Mouse (Mus musculus) CD4-positive, CD25-positive, alpha-beta regulatory T cell, adult 2 months (primary cell): ENCODE measurements at regions not wholly inside any gene's neighbourhood (a gene's known extent, or its start where the extent isn't known, plus 50 kb on each side); places are given as distances from the start of the nearest gene placed in this dataset.

Source experiments
- DNase-seq: peaks from one replicate; pipeline ENCODE4 v3.0.0-alpha.2; 2012; ENCODE audit warnings: low read depth, low spot score

DNA sequence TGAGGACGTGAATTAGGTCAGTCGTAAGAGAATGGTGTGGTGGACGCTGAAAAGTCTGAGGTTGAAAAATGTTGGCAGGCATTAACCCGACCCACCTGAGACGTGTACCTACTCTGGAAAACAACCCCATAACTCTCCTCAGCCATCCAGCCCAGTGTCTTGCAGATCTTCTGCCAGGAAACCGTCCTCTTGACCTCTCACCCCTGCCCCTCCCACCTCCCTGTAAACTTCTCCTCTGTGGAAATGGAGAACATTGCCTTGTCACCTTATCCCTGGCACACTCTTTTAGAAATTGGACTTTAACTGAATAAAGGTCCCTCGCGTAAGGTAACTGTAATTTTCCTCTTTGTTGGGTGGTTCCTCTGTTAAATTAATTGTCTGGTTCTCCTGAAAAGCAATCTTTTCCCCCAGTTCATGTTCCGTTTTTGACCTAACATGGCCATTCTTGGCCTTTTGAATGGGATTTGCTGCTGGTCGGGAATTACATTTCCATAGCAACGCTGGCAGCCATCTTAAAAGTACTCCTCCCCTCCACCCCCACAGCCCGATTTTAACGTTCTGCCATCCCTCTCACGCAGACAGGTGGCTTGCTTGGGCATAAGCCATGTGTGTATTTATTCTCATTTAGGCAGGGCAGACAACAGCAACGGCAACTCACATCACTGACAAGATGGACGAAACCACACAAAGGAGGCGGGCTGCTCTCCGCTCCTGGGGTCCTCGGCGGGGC is 196.8 kb upstream of the 4931429L15Rik start:
- no peak for DNase-seq

DNA sequence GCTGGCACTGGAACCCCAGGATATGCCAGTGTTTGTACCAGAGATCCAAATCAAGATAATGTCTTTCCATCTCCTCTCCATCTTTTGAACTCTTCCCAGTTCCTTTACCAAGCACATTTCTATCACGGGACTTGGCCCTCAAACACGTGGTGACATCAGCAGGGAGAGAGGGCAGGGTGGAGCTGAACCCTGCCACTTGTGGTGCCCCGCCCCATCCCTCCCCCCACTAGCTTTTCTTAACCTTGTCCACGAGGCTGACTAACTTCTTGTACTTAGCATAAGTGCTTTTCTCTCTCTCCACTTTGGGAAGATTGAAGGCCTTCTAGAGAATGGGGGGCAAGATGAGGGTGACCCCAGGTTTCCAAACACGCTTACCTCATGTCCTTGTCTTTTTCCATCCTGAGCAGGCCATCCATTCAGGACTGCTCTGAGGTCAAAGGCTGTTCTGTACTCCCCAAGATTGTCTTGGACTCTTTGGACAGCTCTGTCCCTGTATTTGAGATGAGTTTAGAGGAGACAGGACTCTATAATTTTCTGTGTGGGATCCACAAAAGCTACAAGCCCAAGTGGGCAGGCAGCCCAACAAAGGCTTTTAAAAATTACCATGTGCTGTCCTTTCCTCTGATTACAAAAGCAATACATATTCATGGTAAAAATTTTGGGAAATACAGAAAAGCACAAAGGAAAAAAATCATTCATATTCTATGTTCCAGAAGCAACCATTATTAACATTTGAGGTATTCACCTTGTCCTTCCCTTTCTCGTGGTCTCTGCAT is 192.7 kb upstream of the 4931429L15Rik start:
- no peak for DNase-seq

DNA sequence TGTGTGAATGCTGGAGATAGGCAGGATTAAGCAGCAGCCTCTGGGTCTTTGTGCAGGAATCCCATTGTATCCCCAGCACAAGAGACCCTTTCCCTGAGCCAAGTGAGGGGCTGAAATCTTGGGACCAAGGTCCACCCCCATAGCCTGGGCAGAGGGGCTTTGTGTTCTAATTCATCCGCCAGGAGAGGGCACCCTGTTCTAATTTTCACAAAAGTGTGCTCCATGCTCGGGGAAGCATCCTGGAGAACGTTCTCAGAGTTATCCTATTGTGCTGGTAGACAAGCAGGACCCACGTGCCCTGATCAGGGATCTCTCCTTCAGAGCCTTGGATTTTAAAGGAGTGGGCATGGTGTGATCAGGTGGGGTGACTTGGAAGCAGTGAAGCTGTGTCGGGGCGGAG is 191.5 kb upstream of the 4931429L15Rik start:
- DNase-seq, result no peak

DNA sequence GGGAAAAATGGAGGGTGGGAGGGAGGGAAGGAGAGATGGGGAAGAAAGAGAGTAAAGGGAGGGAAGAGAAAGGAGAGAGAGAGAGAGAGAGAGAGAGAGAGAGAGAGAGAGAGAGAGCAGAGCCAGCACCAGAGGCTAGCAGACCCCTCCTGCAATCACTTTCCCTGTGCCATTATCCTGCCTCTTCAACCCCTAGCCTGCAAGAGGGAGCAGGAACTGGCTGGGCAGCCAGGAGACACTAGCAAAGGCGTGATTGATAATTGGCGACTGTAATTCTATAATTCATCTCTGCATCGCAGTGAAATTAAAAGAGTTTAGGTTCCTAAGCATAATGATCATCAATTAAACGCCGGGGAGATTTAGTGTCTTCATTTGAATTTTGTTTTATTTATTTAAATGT is 190.1 kb upstream of the 4931429L15Rik start:
- DNase-seq, result no peak

DNA sequence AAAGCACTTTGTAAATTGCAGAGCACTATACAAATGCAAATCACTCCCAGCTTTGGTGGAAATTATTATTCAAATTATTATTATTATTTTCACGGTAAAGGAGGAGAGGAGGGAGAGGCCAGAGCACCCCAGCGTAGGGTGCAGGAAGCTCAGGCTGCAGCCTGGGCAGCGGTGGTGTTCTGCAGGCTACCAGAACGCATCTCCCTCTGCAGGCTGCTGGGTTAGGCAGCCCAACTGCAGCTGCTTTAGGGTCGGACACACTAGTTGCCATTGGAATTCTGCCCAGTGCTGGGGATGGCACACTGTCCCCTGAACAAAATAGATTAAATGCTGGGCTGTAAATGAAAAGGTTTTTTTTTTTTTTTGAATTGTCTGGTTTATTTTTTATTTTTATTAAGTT is 189.7 kb upstream of the 4931429L15Rik start:
- DNase-seq, result no peak

DNA sequence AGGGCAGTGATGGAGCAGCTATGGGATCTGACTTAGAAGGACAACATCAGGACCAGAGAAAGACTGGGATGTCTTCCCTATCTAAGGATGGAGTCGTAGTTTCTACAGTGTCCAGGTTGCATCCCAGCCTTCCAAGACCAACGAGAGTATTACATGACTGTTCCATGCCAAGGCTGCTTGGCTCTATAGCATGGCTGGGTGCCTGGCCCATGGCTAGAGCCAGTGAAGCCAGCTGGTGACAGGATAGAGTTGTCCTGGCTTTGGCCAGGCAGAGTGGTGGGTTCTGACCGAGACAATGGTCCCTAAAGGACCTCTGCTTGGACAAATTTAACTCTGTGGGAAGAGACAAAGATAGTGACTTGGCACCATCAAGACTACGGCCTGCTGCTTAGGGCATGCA is 187.2 kb upstream of the 4931429L15Rik start:
- DNase-seq, result no peak

DNA sequence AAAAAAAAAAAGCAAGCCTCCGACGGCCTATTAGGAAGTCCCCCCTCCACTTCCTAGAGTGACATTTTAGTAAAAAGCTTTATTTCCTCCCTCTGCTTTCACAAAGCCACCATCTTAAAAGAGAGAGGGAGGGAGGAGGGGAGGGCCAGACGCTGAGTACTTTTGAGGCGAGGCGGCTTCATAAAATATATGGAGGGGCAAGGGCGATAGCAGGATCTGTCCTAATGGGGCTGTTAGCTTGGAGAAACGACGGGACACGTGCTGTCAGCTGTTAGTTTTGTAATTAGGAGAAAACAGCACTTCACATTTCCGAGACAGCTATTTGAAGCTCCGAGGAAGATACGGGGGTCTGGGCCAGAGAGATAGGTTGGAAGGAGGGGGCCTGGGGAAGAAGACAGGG is 184.8 kb upstream of the 4931429L15Rik start:
- DNase-seq, result no peak

DNA sequence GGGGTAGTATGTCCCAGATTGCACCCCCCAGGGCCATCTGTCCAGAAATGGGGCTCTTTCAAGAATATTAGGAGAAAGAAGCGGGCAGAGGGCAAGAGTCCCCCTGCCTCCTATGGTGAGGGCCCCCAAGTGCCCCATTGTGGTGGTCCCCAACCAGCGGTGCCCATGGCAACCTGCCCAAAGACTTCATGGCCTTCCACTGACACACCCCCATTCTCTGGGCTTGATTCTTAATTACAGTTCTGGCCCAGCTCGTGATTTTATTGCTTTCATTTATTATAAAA is 184.3 kb upstream of the 4931429L15Rik start:
- DNase-seq, result no peak

DNA sequence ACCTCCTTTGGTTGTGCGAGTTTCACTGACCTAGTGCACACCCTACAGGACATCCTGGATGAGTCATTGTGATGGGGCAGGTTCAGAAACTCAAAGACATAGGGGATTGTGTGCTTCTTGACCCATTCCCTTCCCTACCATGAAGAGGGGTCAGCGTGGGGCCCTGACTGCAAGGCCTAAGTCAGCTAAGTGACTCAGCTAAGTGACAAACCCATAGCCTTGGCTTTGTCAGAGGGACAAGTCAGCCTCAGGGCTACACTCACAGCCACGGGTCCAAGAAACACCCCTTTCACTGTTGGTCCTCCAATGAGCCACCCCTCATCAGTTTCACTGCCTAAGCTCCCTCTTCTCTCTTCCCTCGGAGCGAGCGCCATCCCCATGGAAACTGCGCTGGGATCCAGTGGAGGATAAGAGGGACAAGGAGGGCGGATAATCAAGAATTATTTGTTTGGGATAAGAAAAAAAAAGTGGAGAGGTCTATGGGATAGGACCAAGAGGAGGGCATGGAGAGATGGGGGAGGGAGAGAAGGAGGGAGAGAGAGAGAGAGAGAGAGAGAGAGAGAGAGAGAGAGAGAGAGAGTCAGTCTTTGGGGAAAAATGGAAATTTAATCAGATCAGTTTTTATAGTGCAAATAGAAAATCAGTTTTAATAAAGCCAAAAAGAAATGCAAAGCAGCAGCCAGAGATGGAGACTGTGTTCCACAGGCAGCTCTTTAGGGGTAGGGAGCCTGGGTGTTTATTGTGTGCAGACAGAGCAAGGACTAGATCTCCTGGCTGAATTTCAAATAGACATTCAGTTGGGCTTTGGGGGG is 183.7 kb upstream of the 4931429L15Rik start:
- DNase-seq, result no peak

DNA sequence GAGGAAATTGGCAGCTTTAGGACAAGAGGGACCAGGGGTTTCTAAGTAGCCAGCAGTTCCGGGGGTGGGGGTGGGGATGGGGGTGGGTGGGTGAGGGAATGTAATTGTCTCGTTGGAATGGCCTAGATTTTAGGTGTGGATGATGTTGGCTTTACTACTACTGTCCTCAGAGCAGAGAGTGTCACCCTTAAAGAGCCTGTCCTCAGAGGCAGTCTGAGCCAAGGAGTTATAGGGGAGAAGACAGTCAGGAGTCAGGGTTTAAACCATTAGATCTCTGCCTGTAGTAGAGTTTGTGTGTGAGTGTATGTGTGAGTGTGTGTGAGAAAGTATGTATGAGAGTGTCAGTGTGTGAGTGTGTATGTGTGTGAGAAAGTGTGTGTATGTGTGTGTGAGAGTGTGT is 179.6 kb upstream of the 4931429L15Rik start:
- no peak for DNase-seq

DNA sequence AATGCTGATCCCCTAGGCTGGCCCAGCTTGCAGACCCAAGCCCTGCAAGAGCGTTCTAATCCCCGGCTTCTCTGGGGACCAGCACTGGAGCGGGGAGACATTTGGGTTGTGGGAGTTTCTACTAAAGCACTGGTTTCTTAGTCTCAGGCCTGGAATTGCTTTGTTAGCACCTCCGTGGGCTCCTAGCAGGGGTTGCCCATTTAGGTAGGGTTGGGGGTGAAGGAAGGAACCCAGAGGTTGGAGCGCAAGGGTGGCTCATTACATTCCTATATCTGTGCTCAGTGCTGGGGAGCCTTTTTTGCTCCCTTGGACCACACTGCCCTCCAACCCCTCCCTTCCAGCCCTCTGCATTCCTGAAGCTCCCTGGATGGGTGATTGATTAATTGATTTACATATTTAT is 179.1 kb upstream of the 4931429L15Rik start:
- no peak for DNase-seq

DNA sequence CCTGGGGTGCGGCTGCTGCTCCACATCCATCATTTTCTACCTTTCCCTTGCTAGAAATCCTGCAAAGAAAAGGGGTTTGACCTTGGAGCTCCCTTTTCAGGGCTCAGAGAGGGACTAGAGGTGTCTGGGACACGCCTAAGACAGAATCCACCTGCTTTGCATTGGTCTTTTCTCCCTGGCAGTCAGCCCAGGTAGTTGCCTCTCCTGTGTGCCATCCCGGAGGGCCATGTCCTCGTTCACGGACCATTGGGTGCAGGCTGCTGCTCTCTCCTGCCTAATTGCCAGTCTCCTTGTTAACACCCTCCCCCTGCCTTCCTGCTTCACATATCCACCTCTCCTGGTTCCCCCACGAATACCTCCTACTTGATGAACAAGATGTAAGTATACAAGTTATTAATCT is 175.5 kb upstream of the 4931429L15Rik start:
- DNase-seq, result no peak

DNA sequence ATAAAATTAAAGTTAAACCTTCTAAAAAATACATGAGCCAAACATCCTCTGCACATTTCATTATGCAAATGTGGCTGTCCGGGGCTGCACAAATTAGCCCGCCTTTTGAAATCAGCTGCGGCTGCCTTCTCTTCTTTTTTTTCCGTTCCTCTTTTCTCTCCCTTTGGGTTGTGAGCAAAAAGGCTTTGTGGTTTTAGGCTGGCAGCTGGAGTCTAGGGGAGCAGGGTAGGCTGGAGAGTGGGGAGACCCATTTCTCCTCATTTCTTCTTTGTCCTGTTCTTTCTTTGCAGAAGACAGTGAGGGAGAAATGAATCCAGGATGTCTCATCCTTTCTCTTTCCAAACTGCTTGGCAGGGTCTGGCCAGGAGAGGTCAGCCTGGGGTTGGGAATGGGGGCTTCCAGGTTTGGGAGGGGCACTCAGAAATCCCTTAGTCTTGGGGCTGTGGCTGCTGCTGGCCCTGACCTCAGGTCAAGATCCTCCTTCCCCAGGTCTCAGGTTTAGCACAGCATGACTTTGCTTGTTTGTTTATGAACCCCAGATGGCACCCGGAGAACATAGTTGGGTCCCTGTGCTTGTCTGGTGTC is 163.2 kb upstream of the 4931429L15Rik start:
- no peak for DNase-seq

DNA sequence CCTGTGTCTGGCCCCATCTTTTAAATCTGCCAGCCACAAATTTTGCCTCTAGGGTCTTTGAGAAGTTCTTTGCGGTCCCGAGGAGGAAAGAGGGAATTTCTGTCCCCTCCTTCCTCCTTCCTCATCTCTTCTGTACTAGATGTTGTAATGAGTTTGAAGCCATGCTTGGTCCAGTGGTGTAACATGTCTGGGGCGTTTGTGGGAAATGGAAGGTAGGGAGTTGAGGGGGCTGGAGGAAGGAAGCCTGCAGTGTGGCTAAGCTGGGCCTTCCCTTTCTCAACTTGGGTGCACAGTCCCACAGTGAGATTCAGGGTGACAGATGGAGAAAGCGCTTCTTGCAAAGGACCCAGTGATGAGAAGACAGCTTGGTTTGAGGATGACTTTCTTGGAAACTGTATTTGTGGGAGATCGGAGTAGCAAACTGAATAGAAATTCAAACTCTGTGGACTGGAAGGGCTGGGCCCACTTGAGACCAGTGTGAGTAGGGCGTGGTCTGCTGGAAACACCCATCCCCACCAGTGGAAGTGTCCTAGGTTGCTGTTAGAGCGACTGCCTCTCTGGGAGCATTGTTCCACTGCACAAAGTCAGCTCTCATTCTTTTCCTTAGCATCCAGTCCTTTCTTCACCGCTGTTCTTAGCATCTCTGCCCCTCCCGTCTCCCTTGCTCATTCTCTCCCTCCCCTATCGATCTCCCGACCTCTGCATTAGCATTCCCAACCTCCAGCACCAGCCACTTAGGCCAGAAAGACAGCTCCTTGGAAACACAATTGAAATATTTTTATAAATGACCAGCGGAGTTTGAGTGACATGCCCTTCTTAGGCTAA is 162.5 kb upstream of the 4931429L15Rik start:
- no peak for DNase-seq

DNA sequence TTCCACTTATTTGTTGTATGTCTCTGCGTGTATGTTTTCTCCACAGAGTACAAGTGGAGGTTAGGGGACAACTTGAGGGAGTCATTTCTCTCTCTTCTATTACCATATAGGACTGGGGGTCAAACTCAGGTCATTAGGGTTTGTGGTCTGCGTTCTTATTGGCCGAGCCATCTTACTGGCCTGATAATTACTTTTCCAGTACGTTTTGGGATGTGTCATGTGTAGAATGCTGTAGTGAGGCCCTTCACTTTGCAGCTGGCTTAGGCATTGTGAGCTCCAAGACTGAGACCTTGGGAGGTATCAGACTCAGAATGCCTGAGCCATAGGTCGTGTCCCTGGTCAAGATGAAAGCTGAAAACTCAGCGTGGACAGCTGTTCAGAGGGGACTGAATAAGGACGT is 161.7 kb upstream of the 4931429L15Rik start:
- no peak for DNase-seq

DNA sequence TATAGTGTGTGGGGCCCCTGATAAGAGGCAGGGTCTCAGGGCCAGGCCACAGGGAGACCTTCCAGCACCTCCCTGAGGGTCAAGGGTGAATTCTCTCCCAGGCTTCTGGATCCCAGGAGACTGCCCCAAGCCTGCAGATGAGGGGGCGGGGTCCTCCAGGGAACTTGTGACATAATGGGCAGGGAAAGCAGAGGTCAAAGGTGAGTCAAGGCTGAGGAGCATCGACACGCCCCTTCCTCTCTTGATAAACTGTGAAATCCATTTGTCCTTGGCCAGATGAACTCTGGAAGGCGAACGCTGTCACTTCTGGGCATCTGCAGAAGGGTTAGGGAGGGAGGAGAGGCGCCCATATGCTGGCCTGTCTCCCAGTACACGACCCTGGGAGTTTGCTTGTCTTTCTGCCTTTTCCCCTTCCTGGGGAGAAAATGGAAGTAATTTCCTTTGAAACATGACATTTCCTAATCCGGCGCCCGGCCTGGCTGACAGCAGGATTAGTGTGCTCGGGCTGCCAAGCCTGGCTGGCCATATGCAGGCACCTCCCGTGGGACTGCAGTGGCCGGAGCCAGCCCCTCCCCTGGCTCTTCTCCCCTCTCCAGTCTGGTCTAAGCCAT is 160.4 kb upstream of the 4931429L15Rik start:
- DNase-seq, result no peak

DNA sequence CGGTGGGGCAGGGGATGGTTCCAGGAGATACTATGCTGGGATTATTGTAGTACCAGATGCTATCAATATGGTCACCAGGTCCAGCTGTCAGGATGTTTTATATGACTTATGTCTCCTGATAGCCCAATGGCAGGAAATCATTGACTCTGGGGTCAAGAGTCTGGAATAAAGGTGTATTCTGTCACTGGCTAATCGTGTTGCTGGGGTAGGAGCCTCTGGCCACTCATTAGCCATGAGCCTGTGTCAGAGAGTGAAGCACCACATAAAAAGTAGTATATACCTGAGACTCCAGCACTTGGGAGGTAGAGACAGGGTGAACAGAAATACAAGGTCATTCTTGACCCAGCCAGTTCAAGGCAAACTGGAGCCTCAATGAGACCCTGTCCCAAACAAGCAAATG is 158.8 kb upstream of the 4931429L15Rik start:
- DNase-seq, result no peak

DNA sequence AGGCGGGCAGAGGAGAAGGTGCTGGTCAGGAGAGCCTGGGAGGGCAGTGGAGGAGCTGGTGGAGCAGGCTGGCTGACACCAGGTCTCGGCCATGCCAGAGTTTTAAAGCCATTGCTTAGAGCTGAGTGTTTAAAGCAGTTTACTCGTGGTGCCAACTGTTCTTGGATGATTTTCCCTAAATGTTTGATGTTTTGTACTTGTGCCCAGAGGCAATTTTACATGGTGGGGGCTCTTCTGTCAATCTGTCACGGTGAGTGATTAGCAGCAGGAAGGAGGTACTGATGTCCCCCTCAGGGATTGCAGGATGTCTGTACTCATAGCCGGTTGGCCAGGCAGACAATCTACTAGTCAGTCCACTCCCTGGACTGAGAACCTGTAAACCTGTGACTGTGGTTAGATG is 156.7 kb upstream of the 4931429L15Rik start:
- no peak for DNase-seq

DNA sequence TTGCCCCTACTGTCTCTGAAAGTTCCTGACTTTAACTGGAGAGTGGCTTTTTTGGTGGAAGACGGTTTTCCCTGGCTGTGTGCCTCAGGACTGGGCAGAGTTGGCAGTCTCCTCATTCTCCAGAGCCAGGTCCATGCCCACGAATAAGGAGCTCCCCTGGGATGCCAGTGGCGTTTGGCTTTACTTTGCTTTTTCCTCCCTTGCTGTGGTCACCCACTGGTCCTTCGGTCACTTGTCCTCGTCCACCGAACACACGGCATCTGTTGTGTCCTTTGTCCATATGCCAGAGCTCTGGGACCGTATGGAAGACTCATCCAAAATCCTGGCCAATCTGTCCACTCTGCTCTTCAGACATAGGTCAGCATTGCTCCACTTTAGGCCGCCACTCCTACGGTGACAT is 153.9 kb upstream of the 4931429L15Rik start:
- no peak for DNase-seq

DNA sequence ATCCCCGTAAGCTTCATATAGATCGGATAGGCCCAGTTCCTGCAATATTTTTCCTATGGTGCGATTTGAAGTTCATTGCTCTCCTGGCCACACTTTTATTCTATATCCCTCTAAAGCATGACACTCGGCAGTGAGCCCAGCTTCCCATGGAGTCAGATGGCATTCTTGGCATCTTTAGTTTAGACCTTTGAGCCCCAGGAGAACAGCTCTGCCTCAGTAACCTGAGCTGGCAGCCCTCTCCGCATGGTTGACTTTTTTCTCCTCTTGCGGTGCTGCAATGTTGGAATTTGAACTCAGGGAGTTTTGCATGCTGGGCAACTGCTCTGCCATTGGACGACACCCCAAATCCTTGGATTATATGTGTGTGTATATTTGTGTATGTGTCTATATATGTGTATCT is 149.7 kb upstream of the 4931429L15Rik start:
- no peak for DNase-seq

DNA sequence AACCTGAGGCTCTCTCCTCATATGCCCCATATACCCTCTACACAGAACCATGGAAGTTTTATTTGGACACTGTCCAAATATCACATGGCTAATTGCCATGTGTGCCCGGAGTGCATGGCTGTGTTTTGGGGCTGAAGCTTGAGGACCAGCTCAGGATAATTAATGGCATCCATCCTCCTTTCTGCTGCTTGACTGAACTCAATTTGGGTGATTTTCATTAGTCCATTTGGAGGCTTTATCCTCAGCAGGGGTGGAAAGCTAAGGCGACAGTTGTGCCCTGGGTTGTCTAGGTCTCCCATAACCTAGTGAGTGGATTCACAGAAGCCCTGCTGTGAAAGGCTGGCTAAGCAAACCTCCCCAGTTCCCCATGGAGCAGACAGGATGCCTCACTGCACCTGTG is 148.5 kb upstream of the 4931429L15Rik start:
- no peak for DNase-seq
